Mouse (Mus musculus): Measurements from ENCODE around the gene Agpat4.

Gene Agpat4

DNA sequence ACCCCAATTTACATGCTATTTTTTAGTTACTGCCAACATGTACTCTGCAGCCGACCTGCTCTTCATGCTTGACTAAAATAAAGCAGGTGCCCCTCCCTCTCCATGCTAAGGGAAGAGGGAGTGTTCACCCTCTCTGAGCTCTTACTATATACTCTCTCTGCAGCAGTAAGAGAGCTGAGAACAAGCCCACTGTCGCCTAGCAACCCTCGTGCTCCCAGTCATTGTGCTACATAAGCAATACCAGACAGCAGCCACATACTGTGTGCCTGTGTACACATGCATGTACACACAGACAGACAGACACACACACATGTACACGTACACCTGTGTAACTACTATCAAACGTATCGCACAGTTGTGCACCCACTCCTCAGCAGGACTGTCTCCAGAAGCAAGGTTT, 111.7 kb downstream of the Agpat4 start:
- no peak for DNase-seq

DNA sequence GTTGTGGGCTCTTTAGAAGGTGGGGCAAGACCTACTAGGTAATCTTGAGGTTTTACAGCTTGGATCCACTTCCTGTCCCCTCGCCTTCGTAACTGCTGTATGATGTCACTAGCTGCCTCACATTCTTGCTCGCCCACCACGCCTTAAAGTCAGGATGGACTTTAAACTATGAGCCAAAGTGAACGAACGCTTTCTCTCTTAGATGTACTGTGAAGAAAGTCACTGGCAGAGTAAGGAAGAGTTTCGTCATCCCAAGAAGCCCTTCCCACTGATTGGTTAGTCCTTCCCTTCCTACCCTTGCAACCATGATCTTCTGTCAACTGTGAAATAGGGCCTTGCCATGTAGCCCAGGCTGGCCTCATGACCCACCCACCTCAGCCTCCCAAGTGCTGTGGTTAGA, 112.6 kb downstream of the Agpat4 start:
- no peak for DNase-seq

DNA sequence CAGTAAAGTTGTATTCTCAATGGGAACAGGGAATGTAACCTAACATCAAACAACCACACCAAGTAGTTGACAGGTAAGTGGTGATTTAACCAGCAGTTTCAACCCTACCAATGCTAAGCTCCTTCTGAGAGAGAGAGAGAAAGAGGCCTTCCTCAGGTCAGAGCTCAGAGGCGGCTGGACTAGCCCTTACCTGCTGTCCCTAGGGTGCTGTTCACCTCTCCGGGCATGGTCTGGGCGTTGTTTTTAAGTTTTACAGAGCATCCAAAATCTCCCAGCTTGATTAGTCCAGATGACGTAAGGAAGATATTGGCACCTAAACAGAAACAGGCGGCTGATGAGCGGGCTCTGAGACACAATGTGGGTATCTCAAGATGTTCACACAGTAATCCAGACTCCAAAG, 114.2 kb downstream of the Agpat4 start:
- no peak for DNase-seq

DNA sequence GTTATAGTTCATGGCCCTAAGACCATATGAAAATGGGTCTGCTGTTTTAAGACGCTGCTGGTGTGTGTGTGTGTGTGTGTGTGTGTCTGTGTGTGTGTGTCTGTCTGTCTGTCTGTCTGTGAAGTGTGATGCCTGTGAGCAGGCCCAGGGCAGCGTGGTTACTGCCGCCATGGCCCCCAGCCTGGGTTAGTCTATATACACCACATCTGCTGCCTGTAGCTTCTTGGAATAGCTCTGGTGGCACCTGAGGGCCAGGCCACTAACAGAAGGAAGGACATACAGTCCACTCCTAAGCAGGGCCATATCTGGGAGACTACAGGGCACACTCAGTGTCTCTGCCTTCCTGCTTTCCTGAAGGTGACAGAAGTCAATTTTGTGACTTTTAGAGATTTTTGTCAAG, 122.2 kb downstream of the Agpat4 start:
- DNase-seq, result no peak

DNA sequence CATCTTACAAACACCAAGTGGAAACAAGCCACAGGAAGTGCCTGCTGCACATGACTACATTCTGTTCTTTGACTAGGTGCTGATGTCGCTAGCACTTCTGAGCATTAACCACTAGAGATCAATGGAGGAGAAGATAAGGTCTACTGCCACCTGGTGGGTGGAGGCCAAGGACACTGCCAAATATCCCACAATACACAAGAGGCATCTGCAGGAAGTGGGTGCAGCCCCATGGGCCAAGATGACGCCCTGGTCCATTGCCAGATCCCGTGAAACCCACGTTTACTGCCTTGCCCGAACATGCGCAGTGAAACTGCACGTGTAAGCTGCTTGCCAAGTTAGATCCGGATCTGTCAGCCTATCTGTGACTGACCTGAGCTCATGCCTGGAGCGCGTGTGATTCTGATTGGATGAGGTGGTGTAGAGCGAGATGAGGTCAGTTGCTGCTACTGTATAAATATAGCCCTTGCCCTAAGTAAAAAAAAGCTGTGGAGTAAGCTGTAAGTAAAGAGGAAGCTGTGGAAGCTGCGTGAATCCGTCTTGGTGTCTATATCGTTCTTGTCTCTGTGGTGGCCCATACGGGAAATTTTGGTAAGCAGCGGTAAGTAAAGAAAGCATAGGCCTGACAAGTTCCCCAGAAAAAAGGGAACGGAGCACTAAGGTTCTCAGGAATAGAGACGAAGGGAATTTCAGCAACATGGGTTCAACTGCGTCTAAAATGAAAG, 131.4 kb downstream of the Agpat4 start:
- DNase-seq, result no peak

DNA sequence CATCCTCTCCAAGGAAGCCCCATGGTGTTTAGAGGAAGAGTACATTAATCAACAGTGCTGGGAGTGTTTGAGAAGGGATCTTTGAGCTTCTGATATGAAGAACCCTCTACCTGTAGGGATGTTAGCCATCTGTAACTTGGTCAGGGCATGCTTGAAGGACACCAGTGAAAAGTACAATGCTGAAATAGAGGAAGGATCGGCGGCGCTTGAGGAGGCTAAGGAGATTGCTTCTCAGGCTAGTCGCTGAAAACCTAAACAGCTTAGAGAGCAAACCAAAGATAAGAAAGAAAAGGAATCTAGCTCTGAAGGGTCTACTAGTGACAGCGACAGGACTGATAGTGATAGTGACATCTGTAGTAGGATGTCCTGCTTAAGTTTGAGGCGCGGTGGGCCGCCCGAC, 132.1 kb downstream of the Agpat4 start:
- DNase-seq, result no peak

DNA sequence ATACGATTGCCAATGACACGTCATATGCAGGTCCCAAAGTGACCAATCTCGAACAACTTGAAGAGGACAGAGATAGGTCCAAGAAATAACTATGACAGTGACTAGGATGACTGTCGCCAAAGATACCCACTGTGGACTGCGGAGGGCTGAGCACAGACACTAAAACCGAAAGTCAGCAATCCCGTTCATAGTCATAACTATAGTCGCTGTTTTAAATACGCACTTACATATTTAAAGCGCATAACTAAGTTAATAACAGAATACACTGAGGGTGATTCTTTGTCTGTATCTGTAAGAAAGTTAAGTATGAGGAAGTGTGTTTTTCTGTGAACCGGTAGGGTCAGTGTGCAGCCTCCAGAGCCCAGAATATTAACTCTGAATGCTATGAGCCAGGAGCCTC, 137.6 kb downstream of the Agpat4 start:
- no peak for DNase-seq

DNA sequence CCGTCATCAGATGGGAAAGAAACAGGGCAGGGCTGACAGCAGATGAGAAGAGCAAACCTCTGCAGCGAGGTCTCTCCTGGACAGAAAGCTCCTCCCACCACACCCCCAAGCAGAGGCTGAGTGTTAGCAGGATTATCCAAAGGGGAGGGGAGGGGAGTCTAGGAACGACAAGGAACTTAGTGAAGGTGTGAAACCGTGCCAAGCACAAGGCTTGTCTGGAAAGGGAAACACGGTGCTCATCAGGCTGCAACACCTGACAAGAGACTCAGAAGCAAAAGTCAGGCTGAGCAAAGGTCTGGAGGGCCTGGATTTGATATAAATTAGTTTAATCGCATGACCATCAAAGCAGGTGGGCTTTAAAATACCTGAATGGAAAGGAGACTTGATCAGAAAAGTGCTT, 140.0 kb downstream of the Agpat4 start:
- no peak for DNase-seq

DNA sequence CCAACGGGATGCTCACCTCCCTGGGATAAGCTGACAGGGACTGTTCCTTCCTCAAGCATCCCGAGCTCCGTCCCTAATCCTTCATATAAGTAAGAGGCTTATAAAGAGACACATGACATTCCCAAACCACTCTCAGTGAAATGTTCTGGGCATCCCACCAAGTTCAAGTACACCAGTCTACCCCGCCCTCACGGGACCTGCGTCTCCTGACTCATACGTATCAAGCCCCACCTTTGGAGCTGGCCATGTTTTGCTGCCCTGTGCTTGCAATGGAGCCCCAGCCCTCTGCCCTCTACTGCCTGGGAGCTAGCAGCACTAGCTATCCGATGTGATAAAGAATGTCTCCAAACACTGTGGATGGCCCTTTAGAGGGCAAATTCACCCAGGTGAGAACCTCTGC, 141.5 kb downstream of the Agpat4 start:
- DNase-seq, result no peak

DNA sequence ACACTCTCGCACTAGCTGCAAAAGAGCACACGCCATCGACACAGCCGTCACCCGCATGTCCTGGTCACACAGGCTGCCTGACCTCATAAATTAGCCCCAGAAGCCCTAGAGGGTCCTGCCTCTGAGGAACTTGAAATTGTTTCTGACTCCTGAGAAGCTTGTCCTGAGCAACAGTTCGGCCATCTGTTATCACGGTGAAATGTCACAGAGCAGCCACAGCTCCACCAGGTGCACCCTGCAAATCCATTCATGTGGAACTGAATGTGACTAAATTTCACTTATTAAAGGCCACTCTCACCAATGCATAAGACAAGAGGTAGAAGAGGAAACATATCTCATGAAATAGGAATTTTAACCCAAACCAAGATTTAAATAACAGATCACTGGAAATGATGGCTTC, 142.9 kb downstream of the Agpat4 start:
- DNase-seq, result no peak

DNA sequence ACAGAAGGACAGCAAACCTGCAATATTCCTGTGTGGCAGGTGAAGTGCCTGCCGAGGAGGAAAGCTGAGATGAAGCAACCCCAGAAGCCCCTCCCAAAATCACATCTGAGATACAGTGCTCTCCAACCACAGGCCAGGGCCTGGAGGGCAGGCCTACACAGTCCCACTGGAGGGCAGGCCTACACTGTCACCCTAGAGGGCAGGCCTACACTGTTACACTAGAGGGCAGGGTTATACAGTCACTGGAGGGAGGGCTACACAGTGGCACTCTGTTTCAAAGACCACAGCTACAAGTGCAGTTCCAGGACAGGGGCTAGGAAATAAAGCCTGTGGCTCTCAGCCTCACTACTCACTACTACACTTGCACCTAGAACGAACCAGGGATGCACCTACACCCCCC, 143.4 kb downstream of the Agpat4 start:
- DNase-seq, result peak; percentile 23

DNA sequence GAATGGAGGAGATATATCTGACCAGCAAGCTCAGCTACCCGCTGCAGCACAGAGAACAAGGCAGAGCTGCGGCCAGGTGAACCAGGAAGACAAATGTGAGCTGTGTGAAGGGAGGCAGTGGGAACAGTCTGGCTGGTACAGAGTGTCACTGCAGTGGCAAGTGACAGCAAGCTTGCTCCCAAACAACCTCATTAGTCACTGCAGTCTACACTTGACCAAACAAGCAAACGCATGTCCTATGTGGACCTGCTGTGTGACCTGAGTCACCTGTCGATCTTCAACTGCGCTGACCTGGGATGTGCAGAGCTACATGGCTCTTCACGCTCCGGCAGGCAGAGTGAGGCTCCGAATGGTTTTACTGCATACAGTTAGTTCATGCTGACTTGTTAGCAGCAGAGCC, 144.3 kb downstream of the Agpat4 start:
- no peak for DNase-seq

DNA sequence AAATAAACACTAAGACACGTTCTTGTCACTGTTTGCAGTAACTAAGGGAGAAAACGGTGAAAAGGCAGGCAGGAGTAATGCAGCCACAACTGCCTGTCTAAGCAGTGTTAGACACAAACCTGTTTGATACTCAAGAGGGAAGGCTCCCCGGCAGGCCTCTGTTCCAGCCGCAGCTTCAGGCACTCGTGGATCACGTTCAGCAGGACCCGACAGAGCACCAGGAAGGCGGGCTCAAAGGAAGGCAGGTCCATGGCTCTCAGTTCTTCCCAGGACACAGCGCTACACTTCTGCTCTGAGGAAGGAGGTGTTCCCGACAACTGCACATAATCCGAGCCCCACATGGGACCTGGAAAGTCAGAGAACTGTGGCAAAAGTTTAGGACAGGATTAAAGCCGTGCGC, 145.3 kb downstream of the Agpat4 start:
- no peak for DNase-seq

DNA sequence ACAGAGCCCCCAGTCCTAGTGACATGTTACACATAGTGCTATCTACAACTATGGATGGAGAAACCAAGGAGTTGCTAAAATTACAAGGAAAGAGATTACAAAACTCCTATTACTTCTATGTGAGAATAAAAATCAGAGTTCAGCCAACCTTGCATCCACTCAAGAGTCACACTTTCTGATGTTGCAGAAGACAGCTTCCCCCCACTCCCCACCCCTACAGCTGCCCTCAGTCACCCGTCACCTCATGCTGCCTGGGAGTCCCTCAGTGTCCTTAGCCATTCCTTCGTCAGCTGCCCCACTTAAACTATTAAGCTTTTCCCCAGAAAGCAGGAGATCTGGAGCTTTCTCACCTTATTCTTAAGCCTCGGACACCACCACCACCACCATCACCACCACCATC, 145.8 kb downstream of the Agpat4 start:
- DNase-seq, result no peak

DNA sequence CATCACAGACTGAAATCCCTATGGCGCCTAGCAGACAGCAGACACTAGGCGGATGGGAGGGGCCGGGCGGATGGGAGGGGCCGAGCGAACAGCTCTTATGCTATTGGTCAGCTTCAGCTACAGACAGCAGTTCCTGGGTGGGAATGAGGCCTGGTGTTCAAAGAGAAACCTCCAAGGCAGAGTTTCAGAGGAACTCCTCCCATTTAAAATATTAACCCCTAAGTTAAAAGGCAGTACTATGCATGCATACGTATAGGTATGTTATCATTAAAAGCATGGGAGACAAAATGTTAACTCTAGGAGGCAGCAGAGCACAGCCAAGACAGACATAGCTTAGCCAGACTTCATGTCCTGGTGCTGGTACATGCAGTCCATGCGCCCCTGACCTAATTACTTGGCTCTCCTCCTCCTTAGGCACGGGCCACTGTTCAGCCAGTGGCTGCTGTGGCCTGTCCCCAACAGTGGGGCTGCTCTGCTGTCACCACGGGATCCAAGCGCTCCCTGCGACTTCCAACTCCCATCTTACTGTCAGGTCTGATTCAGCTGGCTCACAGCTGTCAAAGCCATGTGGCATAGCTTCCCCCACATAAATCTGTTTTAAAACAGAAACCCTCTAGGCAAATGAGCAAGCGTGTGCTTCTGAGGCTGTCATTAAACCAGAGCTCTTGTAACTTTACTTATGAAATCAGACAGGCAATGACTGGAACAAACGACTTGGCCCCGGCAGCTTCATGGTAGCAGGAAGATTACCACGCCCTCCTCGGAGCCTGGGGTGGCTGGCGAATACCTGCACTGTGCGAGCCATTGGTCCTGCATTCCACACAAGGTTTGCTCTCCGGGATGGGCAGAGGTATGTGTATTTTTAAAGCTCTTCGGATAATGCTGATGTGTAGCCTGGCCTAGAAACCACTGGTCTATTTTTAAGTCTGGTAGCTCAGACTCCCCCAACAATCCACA, 147.7 kb downstream of the Agpat4 start:
- DNase-seq, result peak; percentile 64

DNA sequence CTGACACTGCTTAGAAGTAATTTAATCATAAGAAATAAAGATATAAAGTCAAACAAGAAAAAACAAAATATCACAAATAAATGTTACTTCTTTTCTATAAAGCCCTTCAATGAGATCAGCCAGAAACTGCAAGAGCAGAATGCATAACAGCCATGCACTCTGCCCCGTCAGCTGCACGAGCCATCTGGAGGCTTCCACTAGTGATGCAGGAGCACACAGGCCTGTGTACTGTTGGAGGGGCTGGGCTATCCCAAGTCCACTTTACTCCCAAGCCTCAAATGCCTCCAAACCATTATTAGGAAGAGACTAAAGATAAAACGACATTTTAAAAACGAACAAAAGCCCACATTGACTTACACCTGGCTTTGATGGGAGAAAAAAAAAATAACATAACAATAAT, 149.6 kb downstream of the Agpat4 start:
- no peak for DNase-seq

DNA sequence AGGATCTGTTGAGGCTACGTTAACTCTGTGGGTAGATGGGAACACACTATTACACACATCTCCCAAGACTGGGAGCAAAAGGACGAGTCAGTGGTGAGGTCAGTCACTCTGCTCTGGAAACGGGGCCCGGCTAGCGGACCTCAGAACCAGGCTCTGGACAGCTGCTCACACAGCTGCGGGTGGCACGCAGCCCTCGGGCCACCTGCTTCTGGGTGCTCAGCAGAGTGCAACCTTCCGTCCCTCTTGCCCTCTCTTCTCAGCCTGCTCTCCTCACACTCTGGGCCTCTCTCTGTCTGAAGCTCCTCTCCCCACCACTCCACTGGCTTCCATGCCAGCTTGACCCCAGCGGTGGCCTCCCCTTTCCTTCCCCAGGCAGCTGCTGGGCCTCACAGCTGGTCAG, 150.0 kb downstream of the Agpat4 start:
- DNase-seq, result no peak
